In genomic region chr13:83654889-83655769, GRCm38 (mm10) we compare ENCODE assay signal across 9 mouse cellular contexts.
DNase-seq lines count a peak whose midpoint lies in the region; ATAC-seq and TF ChIP-seq lines count a peak whose summit lies in the region.
"Had no signal": no experiment of that assay in that cellular context is flagged by ENCODE, and none has a peak within 500 bp of the region (broad histone marks: within the 10 kb centered on the region; RNA-seq: fewer than 3 reads in every experiment).

No protein-coding gene starts in this region.

- DNase-seq in c-Kit-positive CD71-positive TER-119-negative erythroid progenitor cells, embryonic 14.5 days (ENCODE audit: low read depth): peak; percentile 77
- DNase-seq in heart, postnatal 4 days: peak; percentile 90
- DNase-seq in layer of hippocampus, adult 11-12 months (ENCODE audit: low spot score): peak; percentile 93
- peak; percentile 64 to 65 for DNase-seq in lung, adult 18-20 months
- DNase-seq in thymus, postnatal 0 days (ENCODE audit: low spot score): peak; percentile 63

- H3K27ac ChIP-seq in forebrain, embryonic 13.5 days: no peak overlapping the region

- no peaks in the 10 kb centered on the region for H3K27me3 ChIP-seq in E14TG2a.4 (ENCODE audit: insufficient read depth, low read length)
- H3K27me3 ChIP-seq in forebrain, embryonic 13.5 days: no peaks in the 10 kb centered on the region

- H3K36me3 ChIP-seq in E14TG2a.4 (ENCODE audit: insufficient read depth, low read length): no peaks in the 10 kb centered on the region
- no peaks in the 10 kb centered on the region for H3K36me3 ChIP-seq in forebrain, embryonic 13.5 days (ENCODE audit: poor library complexity, severe bottlenecking)

- H3K9ac ChIP-seq in forebrain, embryonic 13.5 days: no peak overlapping the region

- no peak overlapping the region for H3K4me3 ChIP-seq in E14TG2a.4 (replicated peaks; ENCODE audit: low read length)
- H3K4me3 ChIP-seq in forebrain, embryonic 13.5 days: no peak overlapping the region
- H3K4me3 ChIP-seq: erythroblast, embryonic 14.5 days had no signal

- peak; percentile 65 for TF ChIP-seq CTCF in E14TG2a.4 (conservative IDR thresholded peaks at IDR 0.05; ENCODE audit: low read length)

- peak; percentile 92 for ATAC-seq in forebrain, embryonic 13.5 days
- peak; percentile 84 for ATAC-seq in neutrophil, adult 5-6 weeks (ENCODE audit: extremely low read depth, insufficient number of reproducible peaks, low FRiP score, poor library complexity, severe bottlenecking)

- H3K4me1 ChIP-seq in E14TG2a.4 (replicated peaks; ENCODE audit: low read depth, low read length): no peaks in the 10 kb centered on the region
- peaks cover 16% of the 10 kb centered on the region for H3K4me1 ChIP-seq in forebrain, embryonic 13.5 days

- no peak overlapping the region for H3K4me2 ChIP-seq in forebrain, embryonic 13.5 days

- peaks cover 8% of the 10 kb centered on the region for H3K9me3 ChIP-seq in E14TG2a.4 (ENCODE audit: low read length)
- no peaks in the 10 kb centered on the region for H3K9me3 ChIP-seq in forebrain, embryonic 13.5 days (replicated peaks)

- WGBS in forebrain, embryonic 13.5 days: 18% methylated on average over 8 of the region's 8 CpGs
